ENCODE assay signal across 17 mouse cellular contexts in genomic region chr9:32529594-32529993, GRCm38 (mm10). TPM values are rescaled to one million over a fixed set of nuclear protein-coding genes. Genes with fewer than 3 reads are reported as not detected.
DNase-seq lines count a peak whose midpoint lies in the region; ATAC-seq and TF ChIP-seq lines count a peak whose summit lies in the region.
"Had no signal": no experiment of that assay in that cellular context is flagged by ENCODE, and none has a peak within 500 bp of the region (broad histone marks: within the 10 kb centered on the region; RNA-seq: fewer than 3 reads in every experiment).

No protein-coding gene starts in this region.

- TF ChIP-seq POLR2A in lung, adult 2 months (IDR thresholded peaks at IDR 0.05; ENCODE audit: borderline replicate concordance, extremely low read depth, low read depth, low read length): no peak

- H3K9me3 ChIP-seq in lung, embryonic 15.5 days: no peaks in the 10 kb centered on the region
- H3K9me3 ChIP-seq in heart, postnatal 0 days (replicated peaks; ENCODE audit: control insufficient read depth, low read length): no peaks in the 10 kb centered on the region
- H3K9me3 ChIP-seq in liver, postnatal 0 days (ENCODE audit: low read length): no peaks in the 10 kb centered on the region
- no peaks in the 10 kb centered on the region for H3K9me3 ChIP-seq in hindbrain, embryonic 13.5 days
- H3K9me3 ChIP-seq in forebrain, embryonic 11.5 days (ENCODE audit: control insufficient read depth, low read length): no peaks in the 10 kb centered on the region
- H3K9me3 ChIP-seq: G1E; limb, embryonic 15.5 days; midbrain, embryonic 12.5 days; stomach, embryonic 15.5 days had no signal

- H3K9ac ChIP-seq in lung, embryonic 15.5 days: no peak overlapping the region
- no peak overlapping the region for H3K9ac ChIP-seq in heart, postnatal 0 days (replicated peaks; ENCODE audit: low read depth, low read length)
- H3K9ac ChIP-seq in liver, postnatal 0 days (replicated peaks): no peak overlapping the region
- H3K9ac ChIP-seq in hindbrain, embryonic 13.5 days: no peak overlapping the region
- no peak overlapping the region for H3K9ac ChIP-seq in forebrain, embryonic 11.5 days (ENCODE audit: low read length)
- H3K9ac ChIP-seq: limb, embryonic 15.5 days; midbrain, embryonic 12.5 days; stomach, embryonic 15.5 days had no signal

- TF ChIP-seq EP300 in heart, postnatal 0 days (IDR thresholded peaks at IDR 0.05; ENCODE audit: low read depth): 0 out of 2 replicates have a peak, but pooled peaks have one; percentile 45
- peak; percentile 35; the same call in 1 of the 2 replicates for TF ChIP-seq EP300 in liver, postnatal 0 days (IDR thresholded peaks at IDR 0.05; ENCODE audit: low read depth)

- no peak for ATAC-seq in lung, embryonic 15.5 days (ENCODE audit: borderline replicate concordance, extremely low read depth, low FRiP score, low TSS enrichment)
- peak; percentile 36; the same call in 1 of the 2 replicates for ATAC-seq in heart, postnatal 0 days (ENCODE audit: insufficient read depth, low read depth)
- ATAC-seq in liver, postnatal 0 days: no peak
- no peak for ATAC-seq in hindbrain, embryonic 13.5 days (ENCODE audit: low FRiP score)
- ATAC-seq in forebrain, embryonic 11.5 days (replicated peaks; ENCODE audit: low FRiP score): no peak

- H3K4me1 ChIP-seq in lung, embryonic 15.5 days: no peaks in the 10 kb centered on the region
- H3K4me1 ChIP-seq in lung, adult 2 months (ENCODE audit: control insufficient read depth, insufficient read depth, low read length): peaks cover 13% of the 10 kb centered on the region
- peaks cover 7% of the 10 kb centered on the region; the same call in 1 of the 2 replicates for H3K4me1 ChIP-seq in heart, postnatal 0 days (ENCODE audit: control insufficient read depth, insufficient read depth)
- H3K4me1 ChIP-seq in liver, postnatal 0 days (ENCODE audit: insufficient read depth): 0 out of 2 replicates have a peak, but pooled peaks cover 11% of the 10 kb centered on the region
- H3K4me1 ChIP-seq in hindbrain, embryonic 13.5 days (replicated peaks): 0 out of 2 replicates have a peak, but pooled peaks cover 3% of the 10 kb centered on the region
- H3K4me1 ChIP-seq in forebrain, embryonic 11.5 days (replicated peaks; ENCODE audit: control insufficient read depth, insufficient read depth, low read length): no peaks in the 10 kb centered on the region
- H3K4me1 ChIP-seq: limb, embryonic 15.5 days; midbrain, embryonic 12.5 days; stomach, embryonic 15.5 days had no signal

- intact Hi-C loops in heart, postnatal 14 days (cut with DNase I): no loop called here

- H3K27ac ChIP-seq in lung, embryonic 15.5 days: peak overlapping the region; percentile 40; the same call in 1 of the 2 replicates
- H3K27ac ChIP-seq in heart, postnatal 0 days (ENCODE audit: low read depth): peak overlapping the region; percentile 70
- H3K27ac ChIP-seq in liver, postnatal 0 days (ENCODE audit: low read depth): peak overlapping the region; percentile 26
- H3K27ac ChIP-seq in hindbrain, embryonic 13.5 days: no peak overlapping the region; the same call in 1 of the 2 replicates
- H3K27ac ChIP-seq in forebrain, embryonic 11.5 days (ENCODE audit: low read depth, low read length): no peak overlapping the region
- H3K27ac ChIP-seq: layer of hippocampus, adult 2 months; limb, embryonic 15.5 days; midbrain, embryonic 12.5 days; stomach, embryonic 15.5 days had no signal

- no peak overlapping the region for H3K4me2 ChIP-seq in lung, embryonic 15.5 days
- no peak overlapping the region for H3K4me2 ChIP-seq in heart, postnatal 0 days (ENCODE audit: low read depth, low read length)
- no peak overlapping the region for H3K4me2 ChIP-seq in liver, postnatal 0 days (ENCODE audit: low read depth, low read length)
- H3K4me2 ChIP-seq in hindbrain, embryonic 13.5 days: no peak overlapping the region
- no peak overlapping the region for H3K4me2 ChIP-seq in forebrain, embryonic 11.5 days (ENCODE audit: low read depth, low read length, severe bottlenecking)
- H3K4me2 ChIP-seq: limb, embryonic 15.5 days; midbrain, embryonic 12.5 days; stomach, embryonic 15.5 days had no signal

- TF ChIP-seq CTCF in lung, adult 2 months (IDR thresholded peaks at IDR 0.05; ENCODE audit: insufficient read depth, low read length): no peak
- no peak for TF ChIP-seq CTCF in heart, postnatal 0 days (IDR thresholded peaks at IDR 0.05; ENCODE audit: low read depth)
- no peak for TF ChIP-seq CTCF in liver, postnatal 0 days (IDR thresholded peaks at IDR 0.05; ENCODE audit: low read depth)

- no peaks in the 10 kb centered on the region for H3K27me3 ChIP-seq in lung, embryonic 15.5 days
- H3K27me3 ChIP-seq in heart, postnatal 0 days (ENCODE audit: control insufficient read depth, insufficient read depth, low read length): no peaks in the 10 kb centered on the region
- no peaks in the 10 kb centered on the region for H3K27me3 ChIP-seq in liver, postnatal 0 days (ENCODE audit: insufficient read depth, low read length)
- H3K27me3 ChIP-seq in hindbrain, embryonic 13.5 days: no peaks in the 10 kb centered on the region; the same call in 1 of the 2 replicates
- no peaks in the 10 kb centered on the region for H3K27me3 ChIP-seq in forebrain, embryonic 11.5 days (ENCODE audit: control insufficient read depth, insufficient read depth, low read length)
- H3K27me3 ChIP-seq: limb, embryonic 15.5 days; midbrain, embryonic 12.5 days; stomach, embryonic 15.5 days had no signal

- H3K4me3 ChIP-seq in lung, embryonic 15.5 days: no peak overlapping the region
- no peak overlapping the region for H3K4me3 ChIP-seq in lung, adult 2 months (replicated peaks; ENCODE audit: extremely low read depth, low read depth, low read length)
- H3K4me3 ChIP-seq in heart, postnatal 0 days (ENCODE audit: low read depth, low read length): no peak overlapping the region
- H3K4me3 ChIP-seq in liver, postnatal 0 days (ENCODE audit: low read depth, low read length): no peak overlapping the region
- H3K4me3 ChIP-seq in hindbrain, embryonic 13.5 days: no peak overlapping the region
- H3K4me3 ChIP-seq in forebrain, embryonic 11.5 days (ENCODE audit: low read depth, low read length): no peak overlapping the region
- H3K4me3 ChIP-seq: layer of hippocampus, adult 2 months; limb, embryonic 15.5 days; midbrain, embryonic 12.5 days; stomach, embryonic 15.5 days had no signal

- no peaks in the 10 kb centered on the region for H3K36me3 ChIP-seq in lung, embryonic 15.5 days
- no peaks in the 10 kb centered on the region for H3K36me3 ChIP-seq in heart, postnatal 0 days (replicated peaks; ENCODE audit: control insufficient read depth, insufficient read depth, low read length)
- no peaks in the 10 kb centered on the region for H3K36me3 ChIP-seq in liver, postnatal 0 days (replicated peaks; ENCODE audit: insufficient read depth, low read length)
- H3K36me3 ChIP-seq in hindbrain, embryonic 13.5 days: no peaks in the 10 kb centered on the region
- H3K36me3 ChIP-seq in forebrain, embryonic 11.5 days (ENCODE audit: control insufficient read depth, insufficient read depth, low read length): no peaks in the 10 kb centered on the region
- H3K36me3 ChIP-seq: G1E; limb, embryonic 15.5 days; midbrain, embryonic 12.5 days; stomach, embryonic 15.5 days had no signal

- WGBS in lung, embryonic 15.5 days: 72% methylated on average over 5 of the region's 5 CpGs
- WGBS in lung, adult 2 months: 46% methylated on average over 5 of the region's 5 CpGs
- WGBS in heart, postnatal 0 days: 64% methylated on average over 5 of the region's 5 CpGs
- 39% methylated on average over 5 of the region's 5 CpGs for WGBS in liver, postnatal 0 days (ENCODE audit: insufficient replicate concordance)
- 88% methylated on average over 5 of the region's 5 CpGs for WGBS in hindbrain, embryonic 13.5 days
- 88% methylated on average over 5 of the region's 5 CpGs for WGBS in forebrain, embryonic 11.5 days

- DNase-seq in heart, adult 9 months (ENCODE audit: low spot score in 2 of 2): peak; percentile 62 to 65
- no peak for DNase-seq in heart, postnatal 14 days
- no peak for DNase-seq in lung, adult 2 months
- no peak for DNase-seq in heart, postnatal 0 days (ENCODE audit: low spot score)
- DNase-seq in liver, postnatal 0 days: no peak
- DNase-seq in forebrain, embryonic 11.5 days (ENCODE audit: low spot score): no peak
- DNase-seq: adrenal gland, postnatal 25 days; cerebellum, adult 11 months; embryo, embryonic 11 days had no signal

RNA-seq across cellular contexts. Expression of gene Fli1, which starts 13.1 kb away (rescaled TPM):
- 10 to 100 TPM; 37.0 to 41.0 TPM for total RNA-seq in heart, postnatal 14 days (2021)
- 34.4 and 35.2 TPM in 2 replicates for polyA plus RNA-seq in lung, embryonic 15.5 days (2015; fragmentation: Nextera tagmentation; extraction: Ambion mirVana)
- 12.9 and 14.1 TPM in 2 replicates for polyA plus RNA-seq in lung, adult 2 months (2012; rRNA removed)
- 25.9 and 29.5 TPM in 2 replicates for total RNA-seq in heart, postnatal 0 days (2014; rRNA removed; ENCODE audit: low replicate concordance)
- polyA plus RNA-seq in heart, postnatal 0 days (2015; fragmentation: Nextera tagmentation; extraction: Ambion mirVana): 19.0 and 19.2 TPM in 2 replicates
- polyA plus RNA-seq in liver, postnatal 0 days (2015; fragmentation: Nextera tagmentation; extraction: Ambion mirVana): 9.4 and 11.5 TPM in 2 replicates
- 8.7 and 9.3 TPM in 2 replicates for polyA plus RNA-seq in hindbrain, embryonic 13.5 days (2015; fragmentation: Nextera tagmentation; extraction: Ambion mirVana)
- 14.3 and 14.7 TPM in 2 replicates for polyA plus RNA-seq in forebrain, embryonic 11.5 days (2014; fragmentation: Nextera tagmentation; extraction: Ambion mirVana)
- polyA plus RNA-seq: C2C12 had no signal

Comparison
In these comparisons a context has a peak if more than half of its experiments do, and no peak if none do; other contexts are left out.
1. DNase-seq: peak in heart, adult 9 months (2 of 2); none in heart, postnatal 14 days (0 of 2), lung, adult 2 months (single experiment), heart, postnatal 0 days (single experiment), liver, postnatal 0 days (single experiment) and forebrain, embryonic 11.5 days (single experiment).
2. H3K27ac ChIP-seq: peak in lung, embryonic 15.5 days (single experiment), heart, postnatal 0 days (single experiment) and liver, postnatal 0 days (single experiment); none in hindbrain, embryonic 13.5 days (single experiment) and forebrain, embryonic 11.5 days (single experiment).